Mouse (Mus musculus) lung, postnatal 0 days (tissue): ENCODE results near the gene Prr22. TPM values are rescaled to one million over a fixed set of nuclear protein-coding genes. Genes with fewer than 3 reads are reported as not detected.

ENCODE experiments used
- ATAC-seq: fragments of 200-750 bp; cut with Nextera tagmentation; 2 replicates; pipeline ENCODE4 v1.8.0; 2017; ENCODE audit warnings: moderate library complexity
- DNase-seq: peaks from one replicate; pipeline ENCODE4 v3.0.0-alpha.2; 2016; ENCODE audit warnings: low spot score
- H3K27ac ChIP-seq: fragments of 300-500 bp; sonication (generic); 2 replicates; pipeline ENCODE4 v1.5.1; 2014; ENCODE audit warnings: antibody characterized with exemption, mild to moderate bottlenecking, low read length, mixed read lengths
- H3K27me3 ChIP-seq: fragments of 300-500 bp; sonication (generic); replicated peaks from 2 replicates; pipeline ENCODE4 v1.6.1; 2014; ENCODE audit warnings: low read length, mixed read lengths; ENCODE audit not compliant: insufficient read depth
- H3K36me3 ChIP-seq: fragments of 300-500 bp; sonication (generic); 2 replicates; pipeline ENCODE4 v1.6.1; 2014; ENCODE audit warnings: low read length, mixed read lengths; ENCODE audit not compliant: insufficient read depth
- H3K4me1 ChIP-seq: fragments of 300-500 bp; sonication (generic); 2 replicates; pipeline ENCODE4 v1.6.1; 2014; ENCODE audit warnings: antibody characterized with exemption, low read depth, low read length, mixed read lengths; ENCODE audit not compliant: insufficient read depth
- H3K4me2 ChIP-seq: fragments of 300-500 bp; sonication (generic); replicated peaks from 2 replicates; pipeline ENCODE4 v1.6.1; 2014; ENCODE audit warnings: low read depth, mild to moderate bottlenecking, low read length, moderate library complexity, mixed read lengths
- H3K4me3 ChIP-seq: fragments of 300-500 bp; sonication (generic); 2 replicates; pipeline ENCODE4 v1.5.1; 2014; ENCODE audit warnings: low read depth, low read length
- H3K9ac ChIP-seq: fragments of 300-500 bp; sonication (generic); replicated peaks from 2 replicates; pipeline ENCODE4 v1.6.1; 2014; ENCODE audit warnings: low read depth, mild to moderate bottlenecking
- H3K9me3 ChIP-seq: fragments of 300-500 bp; sonication (generic); 2 replicates; pipeline ENCODE4 v1.6.1; 2016; ENCODE audit warnings: low read length, mixed read lengths
- CTCF ChIP-seq: IDR thresholded peaks from 2 replicates; pipeline ENCODE4 v1.5.1; 2016; ENCODE audit warnings: antibody characterized with exemption, mild to moderate bottlenecking
- EP300 ChIP-seq: IDR thresholded peaks from 2 replicates; pipeline ENCODE4 v1.6.1; 2016; ENCODE audit warnings: antibody characterized with exemption, mild to moderate bottlenecking, control low read depth
- WGBS: fragments of 180-500 bp; shearing (Covaris S2); extraction: QIAGEN DNeasy Blood & Tissue Kit; methylation state at CpG from one replicate; pipeline ENCODE4 v1.1.7; 2014; 5-methylcytosine and 5-hydroxymethylcytosine counted together
- polyA plus RNA-seq: library from polyadenylated mRNA; unstranded; fragments of >200 nt; fragmentation: Nextera tagmentation; extraction: Ambion mirVana; gene quantifications from 2 replicates; pipeline ENCODE4 v1.2.1, GENCODE M21; 2015

The Prr22 gene
- polyA plus RNA-seq, 1 experiment from 2014 or later: 0.23 TPM

- peak; percentile 82 for ATAC-seq
- H3K4me2 ChIP-seq: no peak overlapping the region
These were observed 44.4 kb downstream of the Prr22 start for GRCm38 (mm10) chr17:56814316-56815056.

GRCm38 (mm10) chr17:56815057-56815345 lies 45.0 kb downstream of the Prr22 start:
- H3K27me3 ChIP-seq: no peaks in the 10 kb centered on the region
- H3K4me2 ChIP-seq: no peak overlapping the region
- no peak overlapping the region for H3K27ac ChIP-seq
- no peak overlapping the region for H3K9ac ChIP-seq
- H3K36me3 ChIP-seq: no peaks in the 10 kb centered on the region
- WGBS: 88% methylated on average over 3 of the region's 3 CpGs
- no peak for DNase-seq
- H3K4me1 ChIP-seq: peaks cover 7% of the 10 kb centered on the region; the same call in 1 of the 2 replicates
- H3K9me3 ChIP-seq: no peaks in the 10 kb centered on the region
- ATAC-seq: no peak
- no peak overlapping the region for H3K4me3 ChIP-seq
- TF ChIP-seq CTCF (no peak), EP300 (no peak)

More at GRCm38 (mm10) chr17:56814316-56815056, 44.4 kb downstream of the Prr22 start:
- no peak overlapping the region for H3K27ac ChIP-seq
- no peaks in the 10 kb centered on the region for H3K27me3 ChIP-seq
- no peaks in the 10 kb centered on the region for H3K9me3 ChIP-seq
- WGBS: 11% methylated on average over 24 of the region's 24 CpGs
- H3K4me3 ChIP-seq: no peak overlapping the region
- H3K36me3 ChIP-seq: no peaks in the 10 kb centered on the region
- peak; percentile 41 for TF ChIP-seq EP300
- TF ChIP-seq CTCF: no peak
- peak; percentile 90 for DNase-seq
- peaks cover 7% of the 10 kb centered on the region; the same call in 1 of the 2 replicates for H3K4me1 ChIP-seq
- no peak overlapping the region for H3K9ac ChIP-seq

- no peak overlapping the region for H3K4me2 ChIP-seq
- no peak for ATAC-seq
These were observed 48.1 kb downstream of the Prr22 start for GRCm38 (mm10) chr17:56818067-56818636.

GRCm38 (mm10) chr17:56819032-56819545 lies 49.0 kb downstream of the Prr22 start:
- H3K4me3 ChIP-seq: no peak overlapping the region
- H3K4me2 ChIP-seq: no peak overlapping the region
- H3K27me3 ChIP-seq: no peaks in the 10 kb centered on the region
- H3K9ac ChIP-seq: no peak overlapping the region
- TF ChIP-seq EP300 (no peak), CTCF (no peak)
- H3K9me3 ChIP-seq: no peaks in the 10 kb centered on the region
- H3K27ac ChIP-seq: no peak overlapping the region
- H3K4me1 ChIP-seq: no peaks in the 10 kb centered on the region
- WGBS: 58% methylated on average over 6 of the region's 6 CpGs
- ATAC-seq: no peak
- H3K36me3 ChIP-seq: no peaks in the 10 kb centered on the region
- no peak for DNase-seq

More at GRCm38 (mm10) chr17:56818067-56818636, 48.1 kb downstream of the Prr22 start:
- no peak overlapping the region for H3K9ac ChIP-seq
- no peaks in the 10 kb centered on the region for H3K9me3 ChIP-seq
- no peak for TF ChIP-seq CTCF
- no peak for TF ChIP-seq EP300
- DNase-seq: no peak
- no peaks in the 10 kb centered on the region for H3K27me3 ChIP-seq
- no peak overlapping the region for H3K4me3 ChIP-seq
- H3K27ac ChIP-seq: no peak overlapping the region
- H3K36me3 ChIP-seq: no peaks in the 10 kb centered on the region
- 39% methylated on average over 11 of the region's 11 CpGs for WGBS
- no peaks in the 10 kb centered on the region for H3K4me1 ChIP-seq

DNA sequence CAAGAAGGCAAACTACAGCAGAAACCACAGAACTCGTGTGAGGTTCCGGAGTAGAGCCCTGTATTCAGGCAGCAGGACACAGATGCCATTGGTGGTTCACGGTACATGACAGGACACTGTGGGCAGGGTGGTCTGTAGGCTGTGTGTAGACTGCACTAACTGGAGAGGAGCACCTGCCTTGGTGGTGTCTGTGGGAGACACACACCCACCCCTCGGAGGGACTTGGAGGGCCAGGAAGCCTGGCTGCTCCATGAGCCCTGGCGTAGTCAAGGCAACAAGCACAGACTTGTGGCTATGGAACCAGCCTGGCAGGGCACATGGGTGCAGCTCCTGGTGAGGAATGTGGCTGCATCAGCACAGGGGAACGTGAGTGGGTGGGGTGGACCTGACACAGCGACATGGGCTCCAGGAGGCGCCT lies 49.7 kb downstream of the Prr22 start:
- peak overlapping the region; percentile 17; the same call in 1 of the 2 replicates for H3K27ac ChIP-seq
- no peak overlapping the region for H3K4me2 ChIP-seq
- TF ChIP-seq EP300 (no peak), CTCF (no peak)
- H3K27me3 ChIP-seq: no peaks in the 10 kb centered on the region
- H3K9me3 ChIP-seq: no peaks in the 10 kb centered on the region
- ATAC-seq (peak; percentile 94), DNase-seq (peak; percentile 71)
- no peaks in the 10 kb centered on the region for H3K4me1 ChIP-seq
- H3K4me3 ChIP-seq: no peak overlapping the region
- 46% methylated on average over 8 of the region's 8 CpGs for WGBS
- no peak overlapping the region for H3K9ac ChIP-seq
- H3K36me3 ChIP-seq: no peaks in the 10 kb centered on the region

Other genes with a start within 250 kb of the Prr22 start
- gene Gm20219, start 215.9 kb upstream of the Prr22 start, polyA plus RNA-seq: 3.5 and 3.8 TPM in 2 replicates
- gene Safb2, start 185.7 kb upstream of the Prr22 start, polyA plus RNA-seq: 36.8 and 39.8 TPM in 2 replicates
- gene Safb, start 185.4 kb upstream of the Prr22 start, polyA plus RNA-seq: 43.4 and 47.1 TPM in 2 replicates
- gene 2410015M20Rik, start 160.5 kb upstream of the Prr22 start, polyA plus RNA-seq: 201 and 230 TPM in 2 replicates
- 1,643 and 1,764 TPM in 2 replicates for gene Rpl36, start 156.8 kb upstream of the Prr22 start, polyA plus RNA-seq
- 23.4 and 24.2 TPM in 2 replicates for gene Lonp1, start 143.4 kb upstream of the Prr22 start, polyA plus RNA-seq
- gene Catsperd, start 142.1 kb upstream of the Prr22 start, polyA plus RNA-seq: 0.12 and 0.32 TPM in 2 replicates
- 42.6 and 44.8 TPM in 2 replicates for gene Ranbp3, start 97.0 kb upstream of the Prr22 start, polyA plus RNA-seq
- 380 and 426 TPM in 2 replicates for gene Ndufa11, start 52.5 kb upstream of the Prr22 start, polyA plus RNA-seq
- gene Vmac, start 52.2 kb upstream of the Prr22 start, polyA plus RNA-seq: 17.2 and 17.5 TPM in 2 replicates
- 10.5 and 10.7 TPM in 2 replicates for gene Nrtn, start 12.7 kb upstream of the Prr22 start, polyA plus RNA-seq
- gene Dus3l, start 5.5 kb upstream of the Prr22 start, polyA plus RNA-seq: 26.3 and 29.7 TPM in 2 replicates
- gene Rfx2, start 60.8 kb downstream of the Prr22 start, polyA plus RNA-seq: 5.9 and 6.6 TPM in 2 replicates
- not detected in 2 replicates for gene Acsbg2, start 104.2 kb downstream of the Prr22 start, polyA plus RNA-seq
- gene 1700061G19Rik, start 105.2 kb downstream of the Prr22 start, polyA plus RNA-seq: 0.15 and 0.23 TPM in 2 replicates
- gene Mllt1, start 165.2 kb downstream of the Prr22 start, polyA plus RNA-seq: 17.7 TPM in 2 replicates
- not detected in 2 replicates for gene Acer1, start 211.9 kb downstream of the Prr22 start, polyA plus RNA-seq
- gene Clpp, start 220.1 kb downstream of the Prr22 start, polyA plus RNA-seq: 62.5 and 71.1 TPM in 2 replicates
- gene Alkbh7, start 227.1 kb downstream of the Prr22 start, polyA plus RNA-seq: 31.3 and 35.3 TPM in 2 replicates
- gene Pspn, start 229.8 kb downstream of the Prr22 start, polyA plus RNA-seq: 0.37 TPM in 1 of 2 replicates, not detected in the other
- 33.3 and 37.0 TPM in 2 replicates for gene Gtf2f1, start 241.0 kb downstream of the Prr22 start, polyA plus RNA-seq
- gene Gm17949, start 241.2 kb downstream of the Prr22 start, polyA plus RNA-seq: 0.50 and 0.68 TPM in 2 replicates